In the genomic region with DNA sequence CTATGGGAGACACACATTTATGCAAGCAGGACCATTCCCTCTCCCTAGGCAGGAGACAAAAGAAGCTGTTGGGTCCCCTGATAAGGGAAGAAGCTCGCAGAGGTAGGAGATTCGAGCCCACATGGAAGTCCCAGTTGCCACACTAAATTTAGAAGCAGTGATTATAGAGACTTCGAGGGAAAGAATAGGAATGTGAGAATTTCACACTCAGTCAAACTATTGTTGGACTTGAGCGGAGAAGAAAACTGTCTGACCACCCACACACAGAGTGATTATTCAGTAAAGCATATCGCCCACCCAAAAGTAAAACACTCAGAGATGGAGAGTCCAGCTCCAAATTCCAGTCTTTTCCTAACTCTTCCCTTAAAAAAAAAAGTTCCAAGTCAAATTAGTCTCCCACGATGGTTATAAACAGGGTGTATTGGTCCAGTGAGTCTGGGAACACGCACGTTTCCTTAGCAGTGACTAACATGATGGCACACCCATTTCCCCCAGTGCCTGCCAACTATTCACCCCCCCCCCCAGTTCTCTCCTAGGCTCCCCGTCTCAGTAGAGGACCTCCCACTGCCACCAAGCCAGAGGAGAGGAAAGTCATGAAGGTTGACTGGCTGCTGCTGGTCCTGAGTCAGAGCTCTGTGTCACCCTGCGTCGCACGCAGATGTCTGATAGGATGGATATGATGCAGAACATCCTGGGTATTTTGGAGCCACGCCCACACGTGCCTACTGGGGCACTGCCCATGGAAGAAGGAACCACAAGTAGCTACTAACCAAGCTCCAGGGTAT, we compare ENCODE assay signal across 8 mouse cellular contexts.
DNase-seq lines count a peak whose midpoint lies in the region; ATAC-seq and TF ChIP-seq lines count a peak whose summit lies in the region.
"Had no signal": no experiment of that assay in that cellular context is flagged by ENCODE, and none has a peak within 500 bp of the region (broad histone marks: within the 10 kb centered on the region; RNA-seq: fewer than 3 reads in every experiment).

No protein-coding gene starts in this region.

- no peak overlapping the region for H3K4me2 ChIP-seq in liver, embryonic 11.5 days

- H3K4me3 ChIP-seq in liver, embryonic 11.5 days (ENCODE audit: low read depth, low read length) = no peak overlapping the region
- no peak overlapping the region for H3K4me3 ChIP-seq in cerebellum, adult 2 months (replicated peaks; ENCODE audit: insufficient read depth, low read depth, low read length)

- DNase-seq in MN1 (ENCODE audit: low spot score) = peak; percentile 53
- peak; percentile 52 for DNase-seq in adrenal gland, postnatal 25 days
- DNase-seq in kidney, postnatal 10 days = peak; percentile 30
- DNase-seq in lung, postnatal 25 days (ENCODE audit: low spot score) = peak; percentile 43
- DNase-seq in liver, embryonic 11.5 days (ENCODE audit: low spot score) = no peak
- DNase-seq in cerebellum, adult 2 months = no peak
- no peak for DNase-seq in testis, postnatal 14 days (ENCODE audit: low spot score)
- DNase-seq: liver had no signal

- H3K9ac ChIP-seq in liver, embryonic 11.5 days (ENCODE audit: low read depth, low read length) = no peak overlapping the region

- TF ChIP-seq POLR2A in cerebellum, adult 2 months (IDR thresholded peaks at IDR 0.05; ENCODE audit: borderline replicate concordance, insufficient read depth, low read length) = no peak

- TF ChIP-seq CTCF in cerebellum, adult 2 months (IDR thresholded peaks at IDR 0.05; ENCODE audit: borderline replicate concordance, insufficient read depth, low read depth, low read length) = no peak

- no peak for ATAC-seq in liver, embryonic 11.5 days (replicated peaks; ENCODE audit: low FRiP score)

- H3K9me3 ChIP-seq in liver, embryonic 11.5 days (ENCODE audit: control insufficient read depth, low read length) = no peaks in the 10 kb centered on the region

- no peaks in the 10 kb centered on the region for H3K36me3 ChIP-seq in liver, embryonic 11.5 days (ENCODE audit: control insufficient read depth, insufficient read depth, low read length)

- WGBS in liver, embryonic 11.5 days = 69% methylated on average over 14 of the region's 14 CpGs
- 68% methylated on average over 14 of the region's 14 CpGs for WGBS in cerebellum, adult 2 months

- no peaks in the 10 kb centered on the region for H3K27me3 ChIP-seq in liver, embryonic 11.5 days (replicated peaks; ENCODE audit: control insufficient read depth, insufficient read depth, low read length)
- H3K27me3 ChIP-seq in cerebellum, adult 2 months (ENCODE audit: control insufficient read depth, insufficient read depth, low read length) = no peaks in the 10 kb centered on the region

- H3K4me1 ChIP-seq in liver, embryonic 11.5 days (replicated peaks; ENCODE audit: control insufficient read depth, insufficient read depth, low read length) = no peaks in the 10 kb centered on the region
- H3K4me1 ChIP-seq in cerebellum, adult 2 months (ENCODE audit: control insufficient read depth, insufficient read depth, low read length) = no peaks in the 10 kb centered on the region

- no peak overlapping the region for H3K27ac ChIP-seq in liver, embryonic 11.5 days (ENCODE audit: low read depth, low read length)
- no peak overlapping the region for H3K27ac ChIP-seq in cerebellum, adult 2 months (ENCODE audit: insufficient read depth, low read length)

Comparison
In these comparisons a context has a peak if more than half of its experiments do, and no peak if none do; other contexts are left out.
1. DNase-seq: peak in MN1 (single experiment), adrenal gland, postnatal 25 days (single experiment), kidney, postnatal 10 days (single experiment) and lung, postnatal 25 days (single experiment); none in liver, embryonic 11.5 days (single experiment), cerebellum, adult 2 months (0 of 2) and testis, postnatal 14 days (single experiment).